Mouse (Mus musculus): Measurements from ENCODE around the gene Lrrc36. TPM values are rescaled to one million over a fixed set of nuclear protein-coding genes. Genes with fewer than 3 reads are reported as not detected.

Gene Lrrc36
- total RNA-seq (2021): under 1 TPM; 0.41 to 0.64 TPM
- long read RNA-seq, experiment 1: 0 reads
- long read RNA-seq, experiment 2: 0 reads

GRCm38 (mm10) chr8:105413391-105413790, at the start of gene Lrrc36, which contains the start of gene Kctd19:
Gene Lrrc36 (plus strand): TSS chr8:105413571.
Gene Kctd19 (minus strand): TSS chr8:105413502.
- DNase-seq (ENCODE audit: low spot score): peak; percentile 60

- no peak for DNase-seq (ENCODE audit: low spot score)
These were observed 46.3 kb upstream of the Lrrc36 start for GRCm38 (mm10) chr8:105367107-105367506.

- no peak for DNase-seq (ENCODE audit: low spot score)
These were observed 40.9 kb upstream of the Lrrc36 start for GRCm38 (mm10) chr8:105372473-105372872.

GRCm38 (mm10) chr8:105373032-105373431, 40.3 kb upstream of the Lrrc36 start, which contains the start of gene Plekhg4:
Gene Plekhg4 (plus strand): TSS chr8:105373274.
- no peak for DNase-seq (ENCODE audit: low spot score)

- DNase-seq (ENCODE audit: low spot score): no peak
These were observed 38.8 kb upstream of the Lrrc36 start for GRCm38 (mm10) chr8:105374513-105374966.

DNA sequence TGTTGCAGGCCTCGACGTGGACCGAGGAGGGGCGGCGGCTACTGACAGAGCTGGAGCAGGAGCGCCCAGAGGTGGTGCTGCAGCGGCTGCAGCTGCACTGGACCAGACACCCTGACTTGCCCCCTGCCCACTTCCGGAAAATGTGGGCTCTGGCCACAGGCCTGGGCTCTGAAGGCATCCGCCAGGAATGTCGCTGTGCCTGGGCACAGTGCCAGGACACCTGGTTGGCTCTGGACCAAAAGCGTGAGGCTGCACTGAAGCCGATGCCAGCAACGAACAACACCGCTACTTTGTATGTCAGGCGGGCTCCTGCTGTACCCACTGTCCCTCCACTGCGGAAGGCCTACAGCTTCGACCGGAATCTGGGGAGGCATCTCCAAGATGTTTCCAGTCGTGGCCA, 34.7 kb upstream of the Lrrc36 start:
- no peak for DNase-seq (ENCODE audit: low spot score)

- no peak for DNase-seq (ENCODE audit: low spot score)
These were observed 33.1 kb upstream of the Lrrc36 start for GRCm38 (mm10) chr8:105380308-105380707.

DNA sequence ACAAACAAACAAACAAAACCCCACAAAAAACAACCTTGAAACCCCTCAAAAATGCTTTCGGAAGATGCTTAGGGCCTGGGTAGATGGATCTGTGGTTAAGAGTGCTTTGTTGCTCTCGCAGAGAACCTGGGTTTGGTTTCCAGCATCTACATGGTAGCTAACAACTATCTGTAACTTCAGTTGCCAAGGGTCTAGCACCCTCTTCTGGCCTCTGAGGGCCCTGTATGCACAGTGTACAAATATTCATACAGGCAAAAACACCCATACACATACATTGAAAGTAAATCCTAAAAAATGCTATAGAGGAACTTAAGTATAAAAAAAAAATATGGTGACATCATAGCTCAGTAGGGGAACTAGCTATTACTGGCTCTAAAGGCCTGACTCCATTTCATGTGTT, 29.3 kb upstream of the Lrrc36 start:
- DNase-seq (ENCODE audit: low spot score): no peak

GRCm38 (mm10) chr8:105387151-105387550, 26.2 kb upstream of the Lrrc36 start:
- DNase-seq (ENCODE audit: low spot score): no peak

- DNase-seq (ENCODE audit: low spot score): no peak
These were observed 24.3 kb upstream of the Lrrc36 start for GRCm38 (mm10) chr8:105389096-105389495.

GRCm38 (mm10) chr8:105393089-105393787, 20.1 kb upstream of the Lrrc36 start:
- DNase-seq (ENCODE audit: low spot score): peak; percentile 24

- peak; percentile 20 for DNase-seq (ENCODE audit: low spot score)
These were observed 19.5 kb upstream of the Lrrc36 start for GRCm38 (mm10) chr8:105393915-105394314.

DNA sequence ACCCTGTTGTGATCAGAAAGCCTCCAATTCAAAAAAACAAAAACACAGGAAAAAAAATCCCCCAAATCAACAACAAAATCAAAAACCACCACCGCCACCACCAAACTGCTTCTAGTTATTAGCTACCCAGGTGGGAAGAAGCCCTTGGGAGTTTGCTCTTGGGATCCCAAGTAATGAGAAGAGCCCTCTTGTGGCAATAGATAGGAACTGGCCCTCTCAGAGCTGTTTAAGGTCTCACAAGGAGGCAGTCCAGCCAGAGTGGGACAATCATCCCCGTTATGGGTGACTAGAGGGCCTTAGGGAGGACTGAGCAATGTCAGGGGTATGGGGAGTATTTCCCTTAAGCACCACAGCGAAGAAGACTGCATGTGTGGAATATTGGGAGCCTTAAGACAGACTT, 15.6 kb upstream of the Lrrc36 start:
- DNase-seq (ENCODE audit: low spot score): peak; percentile 68

DNA sequence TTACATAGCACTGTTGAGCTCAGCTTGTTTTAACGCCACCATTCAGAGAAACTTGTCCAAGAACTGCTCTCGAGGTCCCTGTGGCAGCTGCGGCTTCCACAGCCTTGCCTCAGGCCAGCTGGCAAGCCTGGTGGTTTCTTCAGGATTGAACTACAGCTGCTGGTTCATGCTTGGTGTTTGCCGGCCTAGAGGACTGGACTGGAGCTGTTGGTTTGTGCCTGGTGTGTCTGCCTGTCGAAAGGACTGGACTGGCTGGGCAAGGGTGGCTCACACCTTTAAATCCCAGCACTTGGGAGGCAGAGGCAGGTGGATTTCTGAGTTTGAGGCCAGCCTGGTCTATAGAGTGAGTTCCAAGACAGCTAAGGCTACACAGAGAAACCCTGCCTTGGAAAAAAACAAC, 13.4 kb upstream of the Lrrc36 start:
- DNase-seq (ENCODE audit: low spot score): no peak

GRCm38 (mm10) chr8:105403467-105403866, 9.9 kb upstream of the Lrrc36 start:
- DNase-seq (ENCODE audit: low spot score): no peak

GRCm38 (mm10) chr8:105404496-105404895, 8.9 kb upstream of the Lrrc36 start:
- no peak for DNase-seq (ENCODE audit: low spot score)

DNA sequence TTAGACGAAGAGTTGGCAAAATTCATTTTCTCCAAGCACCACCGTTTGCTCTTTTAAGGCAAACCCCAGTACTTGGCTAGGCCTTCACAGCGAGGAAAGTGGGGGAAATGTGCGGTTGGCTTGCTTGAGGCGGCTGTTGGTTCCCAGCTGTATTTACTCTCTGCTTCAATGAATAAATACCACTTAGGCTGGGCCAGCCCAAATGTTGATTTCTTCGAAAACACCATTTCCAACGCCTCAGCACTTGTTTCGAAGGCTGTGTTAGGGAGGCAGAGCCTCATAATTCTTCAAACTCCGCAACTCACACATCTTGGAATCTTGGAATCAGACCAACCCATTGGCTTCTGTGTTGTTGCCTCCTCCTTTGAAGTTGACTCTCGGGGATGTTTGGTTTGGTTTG, 7.0 kb upstream of the Lrrc36 start:
- DNase-seq (ENCODE audit: low spot score): no peak

DNA sequence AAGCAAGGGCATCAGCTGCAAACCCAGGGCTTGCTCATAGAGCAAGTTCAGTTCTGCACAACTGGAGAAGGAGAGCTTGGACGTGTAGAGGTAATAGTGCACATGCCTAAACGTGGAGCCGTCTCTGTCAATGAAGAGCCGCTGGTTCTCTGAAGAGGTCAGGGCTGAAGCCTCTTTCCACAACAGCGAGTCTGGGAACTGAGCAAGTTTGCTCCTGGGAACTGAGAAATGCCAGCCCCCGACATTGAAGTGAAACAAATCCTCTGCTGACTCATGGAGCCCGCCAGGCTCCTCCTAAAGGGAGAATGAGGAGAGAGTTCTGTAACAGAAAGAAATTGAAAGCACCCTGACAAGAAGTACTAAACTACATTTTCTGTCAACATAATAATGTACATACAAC, 5.0 kb upstream of the Lrrc36 start:
- DNase-seq (ENCODE audit: low spot score): no peak

- no peak for DNase-seq (ENCODE audit: low spot score)
These were observed 3.4 kb upstream of the Lrrc36 start for GRCm38 (mm10) chr8:105409947-105410346.

DNA sequence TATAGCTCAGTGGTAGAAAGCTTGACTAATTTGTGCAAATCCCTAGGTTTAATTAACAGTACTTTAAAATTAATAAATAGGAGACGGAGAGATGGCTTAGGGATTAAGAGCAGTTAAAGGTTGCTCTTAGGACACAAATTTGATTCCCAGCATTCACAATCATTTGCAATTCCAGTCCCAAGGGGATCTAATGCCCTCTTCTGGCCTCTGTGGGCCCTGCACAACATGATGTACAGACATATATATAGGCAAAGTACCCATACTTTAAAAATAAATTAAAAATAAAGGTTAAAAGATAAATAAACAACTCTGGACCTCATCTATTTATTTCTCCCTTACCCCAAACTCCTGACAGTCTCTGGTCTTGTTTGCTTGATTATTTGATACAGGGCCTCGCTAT, 5.6 kb downstream of the Lrrc36 start:
- DNase-seq (ENCODE audit: low spot score): no peak

GRCm38 (mm10) chr8:105419800-105420199, 6.4 kb downstream of the Lrrc36 start:
- DNase-seq (ENCODE audit: low spot score): no peak

GRCm38 (mm10) chr8:105422006-105422405, 8.6 kb downstream of the Lrrc36 start:
- no peak for DNase-seq (ENCODE audit: low spot score)

DNA sequence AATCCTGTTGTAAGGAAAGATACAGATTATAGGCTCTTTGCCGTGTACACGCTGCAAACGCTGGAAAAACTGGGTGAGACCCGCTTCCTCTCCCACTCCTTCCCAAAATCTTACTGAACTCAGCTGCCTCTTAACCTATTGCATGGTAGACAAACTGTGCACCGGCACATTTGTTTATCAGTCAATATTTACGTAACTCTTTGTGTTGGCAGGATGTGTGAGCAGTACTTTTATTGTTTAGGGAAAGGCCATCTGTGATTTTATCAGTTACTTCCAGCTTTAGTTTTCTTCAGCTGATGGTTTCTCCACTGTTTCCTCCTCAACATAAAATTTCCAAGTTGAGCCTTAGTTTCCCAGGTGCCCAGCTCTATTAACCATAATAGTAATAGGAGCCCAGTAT, 13.5 kb downstream of the Lrrc36 start:
- DNase-seq (ENCODE audit: low spot score): no peak
